Mouse (Mus musculus) thymus, adult 2 months (tissue): Measurements from ENCODE around the gene Nrp1. TPM values are rescaled to one million over a fixed set of nuclear protein-coding genes. Genes with fewer than 3 reads are reported as not detected.

Experiments used
- DNase-seq: peaks from one replicate; pipeline ENCODE4 v3.0.0; 2021
- H3K27ac ChIP-seq: fragments of 200-500 bp; 2 replicates; pipeline ENCODE4 v1.5.1; 2012; ENCODE audit warnings: low read length, control low read depth; ENCODE audit not compliant: control insufficient read depth, insufficient read depth
- H3K27me3 ChIP-seq: fragments of 200-500 bp; 2 replicates; pipeline ENCODE4 v1.6.1; 2012; ENCODE audit warnings: mild to moderate bottlenecking, low read length, moderate library complexity, mixed read lengths; ENCODE audit not compliant: control insufficient read depth, insufficient read depth
- H3K36me3 ChIP-seq: fragments of 200-500 bp; 2 replicates; pipeline ENCODE4 v1.6.1; 2012; ENCODE audit warnings: mild to moderate bottlenecking, low read length, moderate library complexity; ENCODE audit not compliant: control insufficient read depth, insufficient read depth
- H3K4me1 ChIP-seq: fragments of 200-500 bp; replicated peaks from 2 replicates; pipeline ENCODE4 v1.6.1; 2012; ENCODE audit warnings: low read length; ENCODE audit not compliant: control insufficient read depth, insufficient read depth
- H3K4me3 ChIP-seq: fragments of 200-500 bp; 2 replicates; pipeline ENCODE4 v1.5.1; 2012; ENCODE audit warnings: mild to moderate bottlenecking, low read length, control low read depth, moderate library complexity; ENCODE audit not compliant: control insufficient read depth, insufficient read depth
- CTCF ChIP-seq: fragments of 200-500 bp; IDR thresholded peaks from 2 replicates; pipeline ENCODE4 v1.5.1; 2012; ENCODE audit warnings: mild to moderate bottlenecking, control low read depth, low read length, moderate library complexity, borderline replicate concordance; ENCODE audit not compliant: control insufficient read depth, poor library complexity, insufficient read depth; ENCODE audit errors: extremely low read depth
- POLR2A ChIP-seq: fragments of 200-500 bp; IDR thresholded peaks from 2 replicates; pipeline ENCODE4 v1.6.1; 2012; ENCODE audit warnings: mild to moderate bottlenecking, low read length, control low read depth, moderate library complexity; ENCODE audit not compliant: control insufficient read depth, poor library complexity, insufficient read depth; ENCODE audit errors: extremely low read depth
- WGBS: fragments of 180-500 bp; shearing (Covaris S2); methylation state at CpG from one replicate; pipeline ENCODE4 v1.1.7; 2018; 5-methylcytosine and 5-hydroxymethylcytosine counted together
- polyA plus RNA-seq: library from polyadenylated mRNA; depleted of rRNA; stranded (reverse); fragments of >200 nt; gene quantifications from 2 replicates; pipeline ENCODE4 v1.2.3, GENCODE M21; 2012

Gene Nrp1
- polyA plus RNA-seq, 1 experiment, result 18.4 TPM

DNA sequence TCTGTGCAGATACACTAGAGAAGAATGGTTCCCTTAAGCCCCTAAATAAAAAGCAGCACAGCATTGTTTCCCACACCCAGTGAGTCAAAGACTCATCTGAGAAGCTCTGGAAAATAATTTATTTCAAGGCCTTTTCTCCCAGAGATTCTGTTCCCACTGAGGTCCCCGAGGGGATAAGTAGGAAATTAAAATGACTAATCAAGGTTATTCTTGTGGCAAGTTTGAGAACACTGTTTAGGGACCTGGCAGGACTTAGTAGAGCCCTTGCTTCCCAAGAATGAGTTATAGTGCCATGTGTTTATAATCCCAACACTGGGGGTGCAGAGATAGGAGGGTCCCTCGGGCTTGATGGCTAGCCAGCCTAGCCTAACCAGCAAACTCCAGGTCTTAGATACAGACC, 127.6 kb downstream of the Nrp1 start:
- 95% methylated on average over 2 of the region's 2 CpGs for WGBS
- no peak for TF ChIP-seq POLR2A
- TF ChIP-seq CTCF, result no peak
- Histone ChIP-seq H3K4me1 (peaks cover 20% of the 10 kb centered on the region), H3K27ac (no peak overlapping the region), H3K36me3 (no peaks in the 10 kb centered on the region), H3K4me3 (no peak overlapping the region), H3K27me3 (no peaks in the 10 kb centered on the region)
- no peak for DNase-seq

DNA sequence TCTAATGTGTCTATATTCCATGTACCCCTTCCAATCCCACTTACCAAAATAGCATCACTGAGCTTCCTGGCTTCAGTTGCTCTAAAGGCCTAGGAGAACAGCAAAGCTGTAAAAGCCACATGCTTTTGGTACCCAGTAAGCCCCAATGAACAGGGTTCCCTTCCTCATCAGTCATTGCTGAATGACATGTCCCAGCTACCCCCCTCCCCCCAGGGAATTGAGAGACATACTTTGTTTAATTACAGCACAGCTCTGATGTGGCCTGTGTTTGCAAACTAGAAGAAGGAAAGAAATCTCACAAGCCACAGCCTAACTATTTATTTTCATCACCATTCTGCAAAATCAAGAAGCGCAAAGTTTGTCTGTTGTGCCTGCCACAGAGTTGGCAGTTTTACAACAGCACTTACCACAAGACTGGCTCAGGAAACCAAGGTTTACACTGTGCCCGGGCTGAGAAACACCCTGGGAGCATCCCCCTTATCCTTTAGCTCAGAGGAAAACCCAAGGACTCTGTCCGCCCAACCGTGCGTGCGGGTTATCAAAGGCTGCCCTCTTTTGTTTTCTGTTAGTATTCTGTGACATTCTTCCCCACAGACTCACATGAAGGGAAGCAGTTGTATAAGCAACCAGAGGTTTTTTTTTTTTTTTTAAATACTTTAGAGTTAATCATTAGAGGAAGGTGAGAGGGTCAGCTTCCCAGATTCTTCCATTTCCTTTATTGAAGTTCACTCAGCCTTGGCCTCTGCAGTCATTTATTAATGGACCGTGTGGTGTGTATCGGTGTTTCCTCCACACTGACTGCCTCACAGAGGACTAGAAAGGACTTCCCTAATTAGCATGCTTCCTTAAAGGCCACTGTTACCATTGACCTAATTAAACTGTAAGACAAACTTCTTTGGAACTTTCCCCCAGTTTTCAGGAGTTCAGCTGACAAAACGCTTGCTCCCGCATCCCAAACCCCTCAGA, 129.8 kb downstream of the Nrp1 start:
- Histone ChIP-seq H3K4me1 (peaks cover 9% of the 10 kb centered on the region), H3K4me3 (no peak overlapping the region), H3K27ac (0 out of 2 replicates have a peak overlapping the region, but pooled peaks have one; percentile 18), H3K27me3 (no peaks in the 10 kb centered on the region), H3K36me3 (no peaks in the 10 kb centered on the region)
- 24% methylated on average over 10 of the region's 10 CpGs for WGBS
- TF ChIP-seq POLR2A (no peak), CTCF (no peak)
- DNase-seq, result peak; percentile 33

DNA sequence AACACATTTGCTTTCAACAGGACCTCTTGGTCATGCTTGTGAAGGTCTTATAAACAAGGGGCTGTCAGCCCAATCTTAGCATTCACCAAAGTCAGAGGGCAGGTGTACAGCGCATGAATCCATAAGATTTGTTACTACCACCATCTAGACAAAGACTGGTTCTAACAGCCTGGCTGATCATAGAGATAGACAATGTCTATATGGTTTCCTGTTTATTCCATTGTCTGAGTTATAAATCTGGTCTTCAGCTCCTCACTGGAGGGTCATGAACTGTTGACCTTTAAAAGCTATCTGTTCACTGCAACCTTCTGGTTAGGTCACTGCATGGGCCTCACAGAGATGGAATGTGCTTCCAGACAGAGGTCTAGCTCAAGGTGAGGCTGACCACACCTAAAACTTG, 130.9 kb downstream of the Nrp1 start:
- H3K4me3 ChIP-seq, result no peak overlapping the region
- WGBS, result 89% methylated on average over 1 of the region's 1 CpGs
- no peaks in the 10 kb centered on the region; the same call in 1 of the 2 replicates for H3K36me3 ChIP-seq
- DNase-seq, result no peak
- H3K4me1 ChIP-seq, result peaks cover 9% of the 10 kb centered on the region
- TF ChIP-seq CTCF (no peak), POLR2A (no peak)
- no peak overlapping the region for H3K27ac ChIP-seq
- H3K27me3 ChIP-seq, result no peaks in the 10 kb centered on the region

DNA sequence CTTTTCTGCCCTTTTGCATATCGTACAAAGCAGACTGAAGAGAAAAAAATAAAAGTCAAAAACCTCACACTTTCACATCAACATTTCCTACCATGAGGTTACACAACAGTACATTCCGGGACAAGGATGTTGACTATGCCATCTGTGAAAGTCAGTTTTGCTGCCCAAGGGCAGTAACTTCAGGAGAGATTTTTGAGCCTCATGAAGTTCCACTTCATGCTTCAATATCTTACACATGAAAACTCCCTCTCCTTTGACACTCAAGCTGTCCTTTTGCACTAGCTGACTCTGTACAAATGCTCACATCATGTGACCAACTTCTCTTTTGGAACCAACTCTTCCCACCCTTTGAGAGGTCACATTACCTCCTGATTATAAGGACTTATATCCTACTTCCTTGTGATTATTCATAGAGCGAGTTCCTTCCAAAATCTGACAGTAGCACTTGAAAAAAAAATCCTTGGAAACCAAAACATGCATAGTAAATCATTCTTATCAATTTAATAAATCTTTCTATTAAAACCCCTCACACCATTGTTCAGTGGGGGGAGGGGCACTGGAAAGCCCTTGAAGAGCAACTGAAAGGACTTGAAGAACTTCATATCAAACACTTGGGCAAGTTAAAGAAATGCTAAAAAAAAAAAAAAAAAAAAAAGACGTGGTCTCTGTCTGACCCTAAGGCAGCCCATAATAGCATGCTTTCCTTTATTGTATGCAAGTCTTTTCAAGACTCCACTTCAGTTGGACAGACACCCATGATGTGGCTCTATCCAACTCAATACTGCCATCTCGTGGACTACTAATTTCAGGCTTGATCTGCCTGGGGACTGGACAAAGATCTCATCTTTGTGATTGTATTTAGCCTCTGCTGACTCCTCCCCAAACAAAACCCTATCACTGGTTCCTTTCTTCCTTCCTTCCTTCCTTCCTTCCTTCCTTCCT, 133.0 kb downstream of the Nrp1 start:
- Histone ChIP-seq H3K4me1 (peaks cover 9% of the 10 kb centered on the region), H3K27me3 (no peaks in the 10 kb centered on the region), H3K27ac (no peak overlapping the region), H3K4me3 (no peak overlapping the region), H3K36me3 (no peaks in the 10 kb centered on the region; the same call in none of the 2 replicates)
- DNase-seq, result peak; percentile 74
- TF ChIP-seq POLR2A (no peak), CTCF (no peak)
- 51% methylated on average over 5 of the region's 5 CpGs for WGBS

DNA sequence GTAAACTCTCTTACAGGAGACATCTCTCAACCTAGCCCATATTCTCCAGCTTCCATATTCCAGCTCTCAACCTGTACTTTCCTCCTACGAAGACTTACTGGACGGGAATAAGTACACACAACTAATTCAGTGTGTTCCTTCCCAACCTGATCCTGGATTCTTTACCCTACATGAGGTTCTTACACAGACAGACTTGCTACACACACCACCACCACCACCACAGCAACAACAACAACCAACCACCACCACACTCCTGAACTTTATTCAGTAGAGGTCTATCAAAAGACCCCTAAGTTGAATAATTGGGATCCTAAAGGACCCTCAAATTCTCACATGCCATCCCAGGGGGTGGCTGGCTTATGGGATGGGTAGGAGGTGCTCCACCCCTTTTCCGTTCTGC, 135.4 kb downstream of the Nrp1 start:
- no peak for DNase-seq
- Histone ChIP-seq H3K4me3 (no peak overlapping the region), H3K4me1 (peaks cover 3% of the 10 kb centered on the region), H3K27me3 (no peaks in the 10 kb centered on the region), H3K36me3 (no peaks in the 10 kb centered on the region; the same call in none of the 2 replicates), H3K27ac (no peak overlapping the region)
- 96% methylated on average over 3 of the region's 3 CpGs for WGBS
- no peak for TF ChIP-seq CTCF
- TF ChIP-seq POLR2A, result no peak

DNA sequence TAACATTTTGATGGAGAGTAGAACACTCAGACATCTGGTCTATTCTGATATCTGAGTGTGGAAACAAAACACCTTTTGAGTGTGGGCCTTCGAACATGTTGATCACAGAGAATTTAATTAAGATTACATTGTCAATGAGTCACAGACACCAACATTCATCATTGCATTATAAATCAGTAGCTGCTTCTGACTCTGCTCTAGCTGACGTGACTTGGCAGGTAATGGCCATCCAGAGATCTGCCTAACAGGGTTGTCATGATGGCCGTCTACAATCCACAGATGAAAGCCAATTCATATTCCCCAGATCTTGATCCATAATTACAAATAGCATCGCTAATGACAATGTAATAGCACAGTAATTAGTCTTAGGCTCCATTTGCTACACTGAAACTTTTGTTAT, 140.4 kb downstream of the Nrp1 start:
- H3K4me1 ChIP-seq, result no peaks in the 10 kb centered on the region

More for the DNA sequence above, 140.4 kb downstream of the Nrp1 start:
- no peak for DNase-seq
- H3K4me3 ChIP-seq, result no peak overlapping the region
- peaks cover 3% of the 10 kb centered on the region for H3K36me3 ChIP-seq
- no peak overlapping the region for H3K27ac ChIP-seq
- WGBS, result 97% methylated on average over 4 of the region's 4 CpGs
- H3K27me3 ChIP-seq, result no peaks in the 10 kb centered on the region
- TF ChIP-seq POLR2A (no peak), CTCF (no peak)
